In the genomic region with DNA sequence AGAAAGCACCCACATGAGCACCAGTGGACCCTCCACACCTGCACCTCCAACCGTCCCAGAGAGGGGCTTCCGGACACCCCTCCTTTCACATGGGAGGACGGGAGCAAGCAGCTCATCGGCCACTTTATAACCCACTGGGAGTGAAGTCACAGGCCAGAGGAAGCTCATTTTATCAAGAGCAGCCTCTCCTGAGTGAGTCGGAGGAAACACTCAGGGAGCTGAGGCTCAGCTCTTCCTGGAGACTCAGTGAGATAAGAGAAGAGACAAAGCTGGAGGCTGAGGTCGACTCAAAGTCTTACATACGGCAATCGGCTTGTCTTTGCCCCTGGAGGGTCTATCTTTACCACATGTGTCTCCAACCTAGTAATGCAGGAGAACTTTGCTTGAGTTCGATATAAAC, we compare ENCODE assay signal across 15 mouse cellular contexts. TPM values are rescaled to one million over a fixed set of nuclear protein-coding genes. Genes with fewer than 3 reads are reported as not detected.
A peak's percentile ranks its signal among the peaks of the same experiment; 100 is the strongest.
DNase-seq lines count a peak whose midpoint lies in the region; ATAC-seq lines count a peak whose summit lies in the region.
"Had no signal": no experiment of that assay in that cellular context is flagged by ENCODE, and none has a peak within 500 bp of the region (broad histone marks: within the 10 kb centered on the region; RNA-seq: fewer than 3 reads in every experiment).

No protein-coding gene starts in this region.

- H3K9ac ChIP-seq in embryonic facial prominence, embryonic 12.5 days, result no peak overlapping the region
- no peak overlapping the region for H3K9ac ChIP-seq in intestine, embryonic 16.5 days (ENCODE audit: low read depth, low read length)
- H3K9ac ChIP-seq in intestine, embryonic 15.5 days, result no peak overlapping the region
- H3K9ac ChIP-seq in embryonic facial prominence, embryonic 13.5 days, result no peak overlapping the region; the same call in 1 of the 2 replicates
- H3K9ac ChIP-seq in liver, embryonic 13.5 days, result peak overlapping the region; percentile 62
- H3K9ac ChIP-seq: hindbrain, embryonic 12.5 days had no signal

- 71% methylated on average over 9 of the region's 9 CpGs for WGBS in embryonic facial prominence, embryonic 12.5 days
- WGBS in embryonic facial prominence, embryonic 10.5 days, result 81% methylated on average over 9 of the region's 9 CpGs
- WGBS in intestine, embryonic 16.5 days, result 72% methylated on average over 9 of the region's 9 CpGs
- 73% methylated on average over 9 of the region's 9 CpGs for WGBS in intestine, embryonic 15.5 days
- 74% methylated on average over 9 of the region's 9 CpGs for WGBS in embryonic facial prominence, embryonic 13.5 days
- WGBS in liver, embryonic 13.5 days (ENCODE audit: insufficient replicate concordance), result 21% methylated on average over 9 of the region's 9 CpGs

- peaks cover 35% of the 10 kb centered on the region for H3K4me1 ChIP-seq in embryonic facial prominence, embryonic 12.5 days
- peaks cover 41% of the 10 kb centered on the region for H3K4me1 ChIP-seq in embryonic facial prominence, embryonic 10.5 days
- H3K4me1 ChIP-seq in intestine, embryonic 16.5 days (ENCODE audit: control insufficient read depth, insufficient read depth, low read length), result peaks cover 21% of the 10 kb centered on the region
- H3K4me1 ChIP-seq in intestine, embryonic 15.5 days (replicated peaks), result peaks cover 13% of the 10 kb centered on the region; the same call in 1 of the 2 replicates
- peaks cover 32% of the 10 kb centered on the region for H3K4me1 ChIP-seq in embryonic facial prominence, embryonic 13.5 days
- H3K4me1 ChIP-seq in liver, embryonic 13.5 days (replicated peaks), result peaks cover 68% of the 10 kb centered on the region

- H3K4me3 ChIP-seq in embryonic facial prominence, embryonic 12.5 days, result no peak overlapping the region
- H3K4me3 ChIP-seq in embryonic facial prominence, embryonic 10.5 days, result no peak overlapping the region
- no peak overlapping the region for H3K4me3 ChIP-seq in intestine, embryonic 16.5 days (ENCODE audit: low read length)
- H3K4me3 ChIP-seq in intestine, embryonic 15.5 days (replicated peaks), result no peak overlapping the region
- H3K4me3 ChIP-seq in embryonic facial prominence, embryonic 13.5 days, result no peak overlapping the region
- peak overlapping the region; percentile 41 for H3K4me3 ChIP-seq in liver, embryonic 13.5 days (replicated peaks)
- H3K4me3 ChIP-seq: hindbrain, embryonic 12.5 days; neural tube, embryonic 13.5 days had no signal

- no peak for DNase-seq in embryonic facial prominence, embryonic 10.5 days (ENCODE audit: low spot score)
- peak; percentile 18 for DNase-seq in liver, embryonic 13.5 days
- DNase-seq in adipocyte (ENCODE audit: low spot score), result no peak
- no peak for DNase-seq in cerebellum, adult 9-10 months
- DNase-seq: cerebellum, postnatal 14 days; kidney, adult 8-10 months; right cerebral cortex, adult 18-20 months; thymus, adult 2 months had no signal

- H3K4me2 ChIP-seq in embryonic facial prominence, embryonic 12.5 days (replicated peaks), result no peak overlapping the region
- no peak overlapping the region for H3K4me2 ChIP-seq in intestine, embryonic 16.5 days (ENCODE audit: low read depth, low read length)
- H3K4me2 ChIP-seq in intestine, embryonic 15.5 days (replicated peaks), result no peak overlapping the region
- no peak overlapping the region for H3K4me2 ChIP-seq in embryonic facial prominence, embryonic 13.5 days
- H3K4me2 ChIP-seq in liver, embryonic 13.5 days, result peak overlapping the region; percentile 68
- H3K4me2 ChIP-seq: hindbrain, embryonic 12.5 days; midbrain, embryonic 11.5 days; neural tube, embryonic 13.5 days had no signal

- no peaks in the 10 kb centered on the region for H3K27me3 ChIP-seq in embryonic facial prominence, embryonic 12.5 days
- H3K27me3 ChIP-seq in embryonic facial prominence, embryonic 10.5 days (replicated peaks; ENCODE audit: low read depth, poor library complexity, severe bottlenecking), result no peaks in the 10 kb centered on the region
- H3K27me3 ChIP-seq in intestine, embryonic 16.5 days (replicated peaks; ENCODE audit: control insufficient read depth, insufficient read depth, low read length), result no peaks in the 10 kb centered on the region
- no peaks in the 10 kb centered on the region for H3K27me3 ChIP-seq in intestine, embryonic 15.5 days (replicated peaks)
- H3K27me3 ChIP-seq in embryonic facial prominence, embryonic 13.5 days, result no peaks in the 10 kb centered on the region
- no peaks in the 10 kb centered on the region for H3K27me3 ChIP-seq in liver, embryonic 13.5 days
- H3K27me3 ChIP-seq: hindbrain, embryonic 12.5 days; neural tube, embryonic 13.5 days had no signal

- peak overlapping the region; percentile 25; the same call in 1 of the 2 replicates for H3K27ac ChIP-seq in embryonic facial prominence, embryonic 12.5 days
- no peak overlapping the region for H3K27ac ChIP-seq in embryonic facial prominence, embryonic 10.5 days (replicated peaks)
- H3K27ac ChIP-seq in intestine, embryonic 16.5 days (ENCODE audit: low read length), result peak overlapping the region; percentile 14; the same call in 1 of the 2 replicates
- H3K27ac ChIP-seq in intestine, embryonic 15.5 days, result no peak overlapping the region
- peak overlapping the region; percentile 4 for H3K27ac ChIP-seq in embryonic facial prominence, embryonic 13.5 days
- H3K27ac ChIP-seq in liver, embryonic 13.5 days, result peak overlapping the region; percentile 87

- no peak for ATAC-seq in embryonic facial prominence, embryonic 12.5 days (ENCODE audit: insufficient number of reproducible peaks, insufficient read depth, low FRiP score, low TSS enrichment)
- no peak; the same call in 1 of the 2 replicates for ATAC-seq in intestine, embryonic 16.5 days
- no peak for ATAC-seq in intestine, embryonic 15.5 days
- no peak for ATAC-seq in embryonic facial prominence, embryonic 13.5 days (ENCODE audit: insufficient number of reproducible peaks, insufficient read depth, low FRiP score, low TSS enrichment, low read depth)
- peak; percentile 68 for ATAC-seq in liver, embryonic 13.5 days (ENCODE audit: low read depth)

- peaks cover 61% of the 10 kb centered on the region for H3K36me3 ChIP-seq in embryonic facial prominence, embryonic 12.5 days
- H3K36me3 ChIP-seq in embryonic facial prominence, embryonic 10.5 days (replicated peaks), result peaks cover 97% of the 10 kb centered on the region
- peaks cover 5% of the 10 kb centered on the region for H3K36me3 ChIP-seq in intestine, embryonic 16.5 days (ENCODE audit: control insufficient read depth, insufficient read depth, low read length)
- H3K36me3 ChIP-seq in intestine, embryonic 15.5 days, result peaks cover 31% of the 10 kb centered on the region
- H3K36me3 ChIP-seq in embryonic facial prominence, embryonic 13.5 days, result peaks cover 70% of the 10 kb centered on the region
- peaks cover 86% of the 10 kb centered on the region for H3K36me3 ChIP-seq in liver, embryonic 13.5 days

- H3K9me3 ChIP-seq in embryonic facial prominence, embryonic 12.5 days, result no peaks in the 10 kb centered on the region
- no peaks in the 10 kb centered on the region for H3K9me3 ChIP-seq in embryonic facial prominence, embryonic 10.5 days
- H3K9me3 ChIP-seq in intestine, embryonic 16.5 days (ENCODE audit: control insufficient read depth, low read length), result no peaks in the 10 kb centered on the region
- no peaks in the 10 kb centered on the region for H3K9me3 ChIP-seq in intestine, embryonic 15.5 days
- no peaks in the 10 kb centered on the region for H3K9me3 ChIP-seq in embryonic facial prominence, embryonic 13.5 days
- H3K9me3 ChIP-seq in liver, embryonic 13.5 days (replicated peaks), result no peaks in the 10 kb centered on the region
- H3K9me3 ChIP-seq: hindbrain, embryonic 12.5 days; neural tube, embryonic 13.5 days had no signal

RNA-seq across cellular contexts. Expression of a gene that starts 18.5 kb away (rescaled TPM):
- polyA plus RNA-seq in embryonic facial prominence, embryonic 12.5 days (2016; fragmentation: Nextera tagmentation; extraction: Ambion mirVana), result 416 and 448 TPM in 2 replicates
- polyA plus RNA-seq in embryonic facial prominence, embryonic 10.5 days (2016; fragmentation: Nextera tagmentation; extraction: Ambion mirVana), result 400 and 407 TPM in 2 replicates
- polyA plus RNA-seq in intestine, embryonic 16.5 days (2015; fragmentation: Nextera tagmentation; extraction: Ambion mirVana), result 52.6 and 307 TPM in 2 replicates
- polyA plus RNA-seq in intestine, embryonic 15.5 days (2015; fragmentation: Nextera tagmentation; extraction: Ambion mirVana), result 416 and 446 TPM in 2 replicates
- polyA plus RNA-seq in embryonic facial prominence, embryonic 13.5 days (2015; fragmentation: Nextera tagmentation; extraction: Ambion mirVana), result 439 and 458 TPM in 2 replicates
- polyA plus RNA-seq in liver, embryonic 13.5 days (2015; fragmentation: Nextera tagmentation; extraction: Ambion mirVana), result 178 and 188 TPM in 2 replicates

RNA-seq across cellular contexts. Expression of a gene that starts 44.9 kb away (rescaled TPM):
- polyA plus RNA-seq in embryonic facial prominence, embryonic 12.5 days (2016; fragmentation: Nextera tagmentation; extraction: Ambion mirVana), result 11.3 and 12.0 TPM in 2 replicates
- polyA plus RNA-seq in embryonic facial prominence, embryonic 10.5 days (2016; fragmentation: Nextera tagmentation; extraction: Ambion mirVana), result 12.4 and 12.6 TPM in 2 replicates
- polyA plus RNA-seq in intestine, embryonic 16.5 days (2015; fragmentation: Nextera tagmentation; extraction: Ambion mirVana), result 16.2 and 18.5 TPM in 2 replicates
- polyA plus RNA-seq in intestine, embryonic 15.5 days (2015; fragmentation: Nextera tagmentation; extraction: Ambion mirVana), result 11.1 and 13.1 TPM in 2 replicates
- polyA plus RNA-seq in embryonic facial prominence, embryonic 13.5 days (2015; fragmentation: Nextera tagmentation; extraction: Ambion mirVana), result 9.7 and 12.4 TPM in 2 replicates
- polyA plus RNA-seq in liver, embryonic 13.5 days (2015; fragmentation: Nextera tagmentation; extraction: Ambion mirVana), result 8.8 and 9.2 TPM in 2 replicates

Comparison
In these comparisons a context has a peak if more than half of its experiments do, and no peak if none do; other contexts are left out.
1. H3K27ac ChIP-seq: peak in embryonic facial prominence, embryonic 12.5 days (single experiment), intestine, embryonic 16.5 days (single experiment), embryonic facial prominence, embryonic 13.5 days (single experiment) and liver, embryonic 13.5 days (single experiment); none in embryonic facial prominence, embryonic 10.5 days (single experiment) and intestine, embryonic 15.5 days (single experiment).